Mouse (Mus musculus): ENCODE data around the gene Siglec1.

Siglec1 gene

GRCm38 (mm10) chr2:131097087-131097486 lies 10.5 kb upstream of the Siglec1 start:
- in situ Hi-C loops (cut with MseI, MboI): loop anchor here (10.0 kb wide), 2 partner anchors 48 to 158 kb away; no protein-coding TSS in a partner anchor

- in situ Hi-C loops (cut with MseI, MboI): loop anchor here (10.0 kb wide), 2 partner anchors 49 to 159 kb away; no protein-coding TSS in a partner anchor
Observed at GRCm38 (mm10) chr2:131096101-131096795, 9.7 kb upstream of the Siglec1 start.

GRCm38 (mm10) chr2:131094823-131095222 lies 8.3 kb upstream of the Siglec1 start:
- in situ Hi-C loops (cut with MseI, MboI): loop anchor here (10.0 kb wide), 2 partner anchors 50 to 160 kb away; no protein-coding TSS in a partner anchor

GRCm38 (mm10) chr2:131093577-131093976 lies 7.0 kb upstream of the Siglec1 start:
- in situ Hi-C loops (cut with MseI, MboI): loop anchor here (10.0 kb wide), 2 partner anchors 51 to 161 kb away; no protein-coding TSS in a partner anchor

DNA sequence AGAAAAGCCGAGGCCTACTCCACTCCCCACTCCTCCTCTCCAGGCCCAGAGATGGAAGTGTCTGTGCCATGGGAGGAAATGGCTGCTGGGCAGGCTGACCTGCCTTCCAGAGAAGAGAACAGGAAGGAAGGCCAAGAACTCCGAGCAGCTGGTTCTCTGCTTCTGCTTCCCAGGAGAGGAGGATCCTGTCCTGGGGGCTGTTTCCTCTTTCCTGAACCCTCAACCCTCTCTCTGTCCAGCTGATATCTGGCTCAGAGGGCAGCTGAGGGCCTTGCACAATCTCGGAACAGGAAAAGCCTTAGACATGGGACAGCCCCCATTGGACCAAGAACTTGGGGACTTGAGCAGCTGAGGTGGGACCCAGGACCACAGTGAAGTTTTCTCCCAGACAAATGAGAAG lies 4.3 kb upstream of the Siglec1 start:
- in situ Hi-C loops (cut with MseI, MboI): loop anchor here (10.0 kb wide), 2 partner anchors 54 to 164 kb away; no protein-coding TSS in a partner anchor

GRCm38 (mm10) chr2:131089634-131090033 lies 3.1 kb upstream of the Siglec1 start:
- in situ Hi-C loops (cut with MseI, MboI): loop anchor here (10.0 kb wide), 2 partner anchors 55 to 165 kb away; no protein-coding TSS in a partner anchor

DNA sequence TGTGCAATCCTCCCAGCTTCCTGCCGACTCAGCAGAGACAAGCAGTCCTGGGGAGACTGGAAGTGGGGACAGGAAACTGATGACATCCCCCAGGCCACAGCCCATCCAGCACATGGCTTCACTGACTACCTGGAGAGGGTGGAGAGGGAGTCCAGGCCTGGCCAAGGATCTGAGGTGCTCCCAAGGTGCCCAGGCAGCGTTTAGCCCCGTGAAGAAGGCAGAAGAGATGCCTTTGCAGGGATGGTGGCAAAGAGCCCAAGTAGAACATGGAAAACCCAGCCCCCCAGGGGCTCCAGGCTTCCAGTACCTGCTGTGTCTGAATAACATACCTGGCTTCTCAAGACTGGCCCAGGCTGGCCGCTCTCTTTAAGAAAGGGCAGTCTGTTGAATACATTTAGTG lies 2.0 kb upstream of the Siglec1 start:
- in situ Hi-C loops (cut with MseI, MboI): no loop called here

DNA sequence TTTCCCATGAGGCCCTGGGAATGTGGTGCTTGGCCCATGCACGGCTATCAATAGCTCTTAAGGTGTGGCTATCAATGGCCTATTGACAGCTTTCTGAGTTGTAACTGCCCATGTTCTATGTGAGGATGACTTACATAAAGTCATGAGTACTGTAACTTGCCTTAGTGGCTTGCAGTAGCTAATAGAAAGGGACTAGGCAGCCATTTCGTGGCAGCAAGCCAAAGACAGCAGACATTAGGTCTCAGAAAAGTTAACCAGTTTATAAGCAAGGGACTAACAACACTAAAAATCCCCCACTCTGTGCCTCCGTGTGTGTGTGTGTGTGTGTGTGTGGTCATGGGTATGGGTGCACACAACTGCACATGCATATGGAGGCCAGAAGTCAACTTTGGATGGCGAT lies 2.4 kb downstream of the Siglec1 start:
- in situ Hi-C loops (cut with MseI, MboI): no loop called here

DNA sequence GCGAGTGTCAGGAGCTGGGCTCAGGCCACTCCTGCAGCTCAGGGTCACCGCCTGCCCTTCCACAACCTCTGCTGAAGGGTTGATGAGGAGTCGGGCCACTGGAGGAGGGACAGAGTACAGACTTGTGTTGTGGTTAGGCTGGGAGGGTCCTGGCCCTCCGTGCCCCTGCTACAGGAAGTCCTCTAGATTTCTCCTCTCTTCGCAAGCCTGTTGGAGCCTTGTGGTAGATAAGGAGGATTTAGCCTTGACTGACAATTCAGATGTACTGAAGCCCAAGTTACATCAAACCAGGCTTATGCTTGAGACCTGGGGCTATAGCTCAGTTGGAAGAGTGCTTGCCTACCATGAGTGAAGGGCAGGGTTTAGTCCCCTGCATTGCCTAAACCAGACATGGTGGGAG lies 6.1 kb downstream of the Siglec1 start:
- in situ Hi-C loops (cut with MseI, MboI): no loop called here

DNA sequence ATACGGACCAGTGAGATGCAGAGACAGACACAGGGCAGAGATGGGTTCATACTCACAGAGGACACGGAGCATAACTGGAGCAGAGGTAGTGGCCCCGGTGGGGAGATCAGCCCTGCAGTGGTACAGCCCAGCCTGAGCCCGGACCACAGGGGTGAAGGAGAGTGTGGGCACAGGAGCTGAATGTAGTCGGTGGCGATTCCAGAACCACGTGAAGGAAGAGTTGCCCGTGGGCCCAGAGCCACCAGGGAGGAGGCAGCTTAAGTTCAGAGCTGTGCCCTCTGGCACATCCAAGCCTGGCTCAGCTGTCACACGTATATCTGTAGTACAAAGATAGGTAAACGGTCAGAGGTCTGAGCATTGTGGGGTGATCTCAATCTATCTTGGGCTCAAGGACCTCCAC lies 14.0 kb downstream of the Siglec1 start:
- in situ Hi-C loops (cut with MseI, MboI): no loop called here

- in situ Hi-C loops (cut with MseI, MboI): no loop called here
Observed at GRCm38 (mm10) chr2:131067481-131067880, 19.1 kb downstream of the Siglec1 start.

DNA sequence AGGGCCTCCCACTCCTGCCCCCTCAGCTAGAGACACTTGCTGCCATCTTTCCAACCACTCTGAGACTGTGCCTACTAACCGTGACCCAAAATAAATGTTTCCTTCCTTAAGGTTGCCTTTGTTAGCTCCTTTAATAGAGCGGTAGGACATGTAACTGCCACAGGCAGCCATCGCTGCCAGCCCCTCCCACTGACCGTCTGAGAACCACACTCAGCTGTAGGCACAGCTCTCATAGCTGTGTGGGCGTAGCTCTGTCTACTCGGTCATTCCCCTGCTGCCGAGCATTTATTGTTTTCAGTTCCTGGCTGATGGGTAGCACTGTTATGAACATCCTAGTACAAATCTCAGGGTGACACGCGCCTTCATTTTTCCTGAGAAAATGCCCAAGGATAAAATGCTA lies 20.2 kb downstream of the Siglec1 start:
- in situ Hi-C loops (cut with MseI, MboI): no loop called here

- in situ Hi-C loops (cut with MseI, MboI): no loop called here
Observed at GRCm38 (mm10) chr2:131063404-131063864, 23.1 kb downstream of the Siglec1 start, which contains the start of gene Adam33. TSS of gene Adam33 (minus strand) at chr2:131063814.

DNA sequence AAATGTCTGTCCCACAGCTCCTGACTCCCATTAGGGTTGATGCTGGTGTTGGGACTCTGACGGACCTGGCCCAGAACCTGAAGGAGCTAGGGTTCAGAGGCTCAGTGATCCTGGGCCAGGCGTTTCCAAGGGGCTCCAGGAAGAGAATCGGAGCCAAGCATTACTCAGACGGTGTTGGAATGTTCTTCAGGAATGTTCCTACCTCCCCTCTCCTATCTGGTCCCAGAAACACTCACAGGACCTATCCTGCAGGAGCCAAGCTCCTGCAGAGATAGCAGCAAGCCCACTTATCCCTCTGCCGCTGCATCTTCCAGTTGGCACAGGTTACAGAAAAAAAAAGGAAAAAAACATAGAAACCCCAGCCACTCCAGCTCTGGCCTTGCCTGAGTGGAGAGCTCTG lies 25.0 kb downstream of the Siglec1 start:
- in situ Hi-C loops (cut with MseI, MboI): no loop called here

GRCm38 (mm10) chr2:131060784-131061183 lies 25.8 kb downstream of the Siglec1 start:
- in situ Hi-C loops (cut with MseI, MboI): no loop called here

- in situ Hi-C loops (cut with MseI, MboI): no loop called here
Observed at GRCm38 (mm10) chr2:131059781-131060540, 26.6 kb downstream of the Siglec1 start.

DNA sequence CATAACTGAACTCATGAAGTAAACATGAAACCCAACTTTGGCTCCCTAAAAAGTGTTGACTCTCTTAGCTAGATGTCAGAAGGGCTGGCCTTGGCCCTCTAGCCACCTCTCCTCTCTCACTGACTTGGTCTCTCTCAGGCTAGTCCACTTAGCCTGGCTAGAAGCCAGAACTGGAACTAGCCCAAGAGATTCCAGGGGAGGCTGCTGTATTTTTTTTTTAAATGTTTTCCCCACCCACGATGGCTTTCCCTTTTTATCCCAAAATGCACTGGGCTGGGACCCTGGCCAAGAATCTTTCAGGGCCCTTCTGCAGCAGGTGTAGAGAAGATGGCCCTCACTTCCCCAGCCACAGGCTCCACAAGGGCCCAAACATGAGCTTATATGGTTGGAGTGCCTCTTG lies 27.2 kb downstream of the Siglec1 start:
- in situ Hi-C loops (cut with MseI, MboI): no loop called here

DNA sequence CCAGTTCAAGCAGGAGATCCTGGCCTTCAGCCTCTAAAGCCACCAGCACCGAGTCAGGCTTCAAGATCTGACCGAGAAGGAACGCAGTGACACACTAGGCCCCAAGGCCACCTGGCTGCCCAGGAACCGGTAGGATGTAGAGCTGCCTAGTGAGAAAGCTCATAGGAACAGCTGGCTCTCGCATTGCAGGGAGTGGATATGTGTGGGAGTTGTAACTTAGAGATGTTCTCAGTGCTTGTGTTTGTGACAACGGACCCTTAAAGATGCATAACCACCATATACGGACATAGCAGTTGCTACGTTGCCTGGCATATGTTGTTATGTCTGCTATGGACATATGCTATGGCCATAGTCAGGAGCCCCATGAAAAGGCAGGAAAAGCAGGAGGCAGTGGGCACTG lies 27.9 kb downstream of the Siglec1 start:
- in situ Hi-C loops (cut with MseI, MboI): no loop called here

DNA sequence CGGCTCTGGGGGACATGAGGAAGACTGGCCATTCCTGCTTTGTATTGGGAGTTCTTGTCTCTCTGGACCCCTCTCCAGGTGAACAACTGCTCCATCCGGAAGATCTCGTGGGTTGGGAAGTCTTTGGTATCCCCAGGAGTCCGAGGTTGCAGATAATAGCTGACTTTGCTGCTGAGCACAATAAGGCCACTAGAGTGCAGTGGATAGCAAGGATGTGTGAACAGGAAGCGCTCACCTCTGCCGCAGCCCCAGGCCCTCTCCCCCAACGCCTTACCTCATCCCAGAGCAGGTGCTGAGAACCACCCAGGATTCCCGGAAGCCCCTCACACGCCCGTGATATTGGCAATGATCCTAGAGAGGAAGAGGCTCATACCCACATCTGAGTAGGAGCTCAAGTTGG lies 30.4 kb downstream of the Siglec1 start:
- in situ Hi-C loops (cut with MseI, MboI): no loop called here

DNA sequence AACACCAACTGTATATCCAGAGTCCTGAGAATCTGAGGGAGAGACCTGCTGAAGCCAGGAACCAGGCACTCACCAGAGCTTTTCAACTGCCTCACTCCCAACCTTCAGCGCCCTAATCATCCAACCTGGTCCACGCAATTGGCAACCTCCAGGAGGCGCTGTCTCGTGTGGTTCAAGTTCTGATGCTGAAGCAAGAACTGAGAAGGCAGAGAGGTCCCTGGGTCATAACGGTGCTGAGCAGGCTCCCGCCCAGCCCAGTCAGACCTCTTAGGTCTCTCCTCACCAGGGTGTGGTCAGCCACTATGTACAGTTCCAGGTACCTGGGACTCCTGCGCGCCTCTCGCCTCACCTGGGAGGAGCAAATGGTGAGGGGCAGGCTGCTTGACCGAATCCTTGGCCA lies 30.9 kb downstream of the Siglec1 start:
- in situ Hi-C loops (cut with MseI, MboI): no loop called here

DNA sequence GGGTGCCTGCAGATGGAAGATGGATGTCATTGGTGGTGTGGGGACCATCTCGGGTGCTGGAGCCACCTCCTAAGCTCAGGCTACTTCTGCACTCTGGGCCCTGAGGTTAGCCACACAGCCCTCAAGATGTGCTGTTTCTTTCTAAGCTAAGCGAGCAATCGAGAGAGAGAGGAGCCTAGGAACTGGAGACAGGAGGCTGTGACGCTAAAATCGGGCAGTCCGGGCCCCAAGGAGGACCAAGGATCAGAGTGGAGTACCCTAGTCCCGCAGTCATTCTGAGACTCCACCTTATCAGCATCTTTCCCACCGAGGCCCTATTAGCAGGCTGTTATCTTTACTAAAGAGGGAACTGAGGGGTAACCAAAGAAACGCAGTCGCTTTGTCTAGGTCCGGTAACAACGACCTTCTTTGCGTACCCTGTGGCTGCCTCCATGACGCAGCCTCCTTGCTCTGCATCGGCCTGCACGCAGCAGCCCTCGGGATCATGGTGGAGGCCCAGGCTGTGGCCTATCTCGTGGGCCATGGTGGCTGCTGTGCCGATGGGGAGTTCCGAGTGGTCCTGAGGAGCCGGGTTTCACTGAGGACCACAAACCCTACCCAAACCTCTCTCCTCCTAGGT lies 31.8 kb downstream of the Siglec1 start:
- in situ Hi-C loops (cut with MseI, MboI): no loop called here

Data from mouse trophoblast stem cell (cell line).